ENCODE assay signal across 8 mouse cellular contexts in genomic region chr12:32910560-32911194, GRCm38 (mm10). TPM values are rescaled to one million over a fixed set of nuclear protein-coding genes. Genes with fewer than 3 reads are reported as not detected.
DNase-seq lines count a peak whose midpoint lies in the region; ATAC-seq and TF ChIP-seq lines count a peak whose summit lies in the region.

No protein-coding gene starts in this region.

- no peaks in the 10 kb centered on the region for H3K9me3 ChIP-seq in hindbrain, embryonic 12.5 days (replicated peaks)

- H3K36me3 ChIP-seq in hindbrain, embryonic 12.5 days = no peaks in the 10 kb centered on the region
- H3K36me3 ChIP-seq in liver, adult 2 months (ENCODE audit: control insufficient read depth, insufficient read depth, low read length) = no peaks in the 10 kb centered on the region

- ATAC-seq in hindbrain, embryonic 12.5 days (ENCODE audit: low FRiP score) = peak; percentile 66

- H3K79me2 ChIP-seq in liver, adult 2 months (ENCODE audit: control insufficient read depth, insufficient read depth, low read length) = no peaks in the 10 kb centered on the region

- TF ChIP-seq CTCF in liver, adult 2 months (IDR thresholded peaks at IDR 0.05; ENCODE audit: low read depth, low read length) = peak; percentile 78

- no peak overlapping the region for H3K9ac ChIP-seq in hindbrain, embryonic 12.5 days
- H3K9ac ChIP-seq in liver, adult 2 months (ENCODE audit: low read depth, low read length) = no peak overlapping the region

- no peak overlapping the region for H3K27ac ChIP-seq in hindbrain, embryonic 12.5 days
- H3K27ac ChIP-seq in liver, adult 2 months (replicated peaks; ENCODE audit: insufficient read depth, low read depth, low read length) = no peak overlapping the region

- peak; percentile 60 for DNase-seq in kidney, adult 9 months
- no peak for DNase-seq in kidney, adult 11 months
- DNase-seq in adipocyte (ENCODE audit: low spot score) = peak; percentile 46
- peak; percentile 74 for DNase-seq in embryo, embryonic 9.5 days (ENCODE audit: extremely low spot score)
- DNase-seq in liver, adult 2 months (ENCODE audit: extremely low read depth, low read depth, low spot score) = peak; percentile 54
- peak; percentile 16 to 21 for DNase-seq in natural killer cell, adult 2 months (ENCODE audit: low spot score in 2 of 2)
- no peak for DNase-seq in urinary bladder, postnatal 10 days (ENCODE audit: low spot score)

- H3K4me3 ChIP-seq in hindbrain, embryonic 12.5 days = peak overlapping the region; percentile 13; the same call in 1 of the 2 replicates
- H3K4me3 ChIP-seq in liver, adult 2 months (ENCODE audit: insufficient read depth, low read depth, low read length) = no peak overlapping the region

- 40% methylated on average over 15 of the region's 15 CpGs for WGBS in hindbrain, embryonic 12.5 days
- 42% methylated on average over 15 of the region's 15 CpGs for WGBS in liver, adult 2 months

- H3K27me3 ChIP-seq in hindbrain, embryonic 12.5 days = 0 out of 2 replicates have a peak, but pooled peaks cover 2% of the 10 kb centered on the region
- H3K27me3 ChIP-seq in liver, adult 2 months (ENCODE audit: control insufficient read depth, insufficient read depth, low read length) = no peaks in the 10 kb centered on the region

- peaks cover 7% of the 10 kb centered on the region; the same call in 1 of the 2 replicates for H3K4me1 ChIP-seq in hindbrain, embryonic 12.5 days
- H3K4me1 ChIP-seq in liver, adult 2 months (ENCODE audit: control insufficient read depth, insufficient read depth, low read length) = no peaks in the 10 kb centered on the region

- no peak for TF ChIP-seq POLR2A in liver, adult 2 months (IDR thresholded peaks at IDR 0.05; ENCODE audit: extremely low read depth, insufficient read depth, low read length)

- H3K4me2 ChIP-seq in hindbrain, embryonic 12.5 days (replicated peaks) = peak overlapping the region; percentile 41

RNA-seq across cellular contexts. Expression of gene Sypl, which starts 43.0 kb away (rescaled TPM):
- polyA plus RNA-seq in hindbrain, embryonic 12.5 days (2016; fragmentation: Nextera tagmentation; extraction: Ambion mirVana) = 50.9 and 54.5 TPM in 2 replicates
- 38.6 and 42.0 TPM in 2 replicates for total RNA-seq in liver, adult 2 months (2014; rRNA removed)
- polyA plus RNA-seq in liver, adult 2 months (2012; rRNA removed) = 41.2 and 48.4 TPM in 2 replicates

Comparison
In these comparisons a context has a peak if more than half of its experiments do, and no peak if none do; other contexts are left out.
1. DNase-seq: peak in kidney, adult 9 months (single experiment), adipocyte (single experiment), embryo, embryonic 9.5 days (single experiment), liver, adult 2 months (single experiment) and natural killer cell, adult 2 months (2 of 2); none in kidney, adult 11 months (single experiment) and urinary bladder, postnatal 10 days (single experiment).